Mouse (Mus musculus) intestine, embryonic 16.5 days (tissue): Measurements from ENCODE around the gene Spaca9. TPM values are rescaled to one million over a fixed set of nuclear protein-coding genes. Genes with fewer than 3 reads are reported as not detected.

Experiments
- microRNA-seq: library from miRNA; unstranded; fragments of <30 nt; microRNA quantifications from one replicate; pipeline ENCODE4, GENCODE M21; 2016
- polyA plus RNA-seq: library from polyadenylated mRNA; unstranded; fragments of >200 nt; fragmentation: Nextera tagmentation; extraction: Ambion mirVana; gene quantifications from 2 replicates; pipeline ENCODE4 v1.2.1, GENCODE M21; 2015

Gene Spaca9
- polyA plus RNA-seq, 1 experiment from 2014 or later, result 1.1 TPM

Small RNA genes within 50 kb of the gene (microRNA-seq; reads per million reads assigned to microRNA genes)
- not detected for gene Mir3088

Other genes with a start within 250 kb of the Spaca9 start
- gene 1700007K13Rik, start 233.4 kb downstream of the Spaca9 start, polyA plus RNA-seq, result 0.23 TPM in 1 of 2 replicates, not detected in the other
- 61.1 and 66.9 TPM in 2 replicates for gene Mrps2, start 231.7 kb downstream of the Spaca9 start, polyA plus RNA-seq
- gene Gbgt1, start 202.8 kb downstream of the Spaca9 start, polyA plus RNA-seq, result 4.4 and 4.6 TPM in 2 replicates
- 7.4 and 10.3 TPM in 2 replicates for gene Gm10134, start 193.6 kb downstream of the Spaca9 start, polyA plus RNA-seq
- gene Ralgds, start 186.6 kb downstream of the Spaca9 start, polyA plus RNA-seq, result 19.1 and 21.5 TPM in 2 replicates
- 383 and 542 TPM in 2 replicates for gene Cel, start 136.3 kb downstream of the Spaca9 start, polyA plus RNA-seq
- 27.5 and 32.2 TPM in 2 replicates for gene Gtf3c5, start 116.0 kb downstream of the Spaca9 start, polyA plus RNA-seq
- 1.1 and 2.5 TPM in 2 replicates for gene Gfi1b, start 77.7 kb downstream of the Spaca9 start, polyA plus RNA-seq
- gene Tsc1, start 58.5 kb downstream of the Spaca9 start, polyA plus RNA-seq, result 12.6 and 13.8 TPM in 2 replicates
- 0.22 and 0.35 TPM in 2 replicates for gene Ak8, start 437 bp upstream of the Spaca9 start, polyA plus RNA-seq
- 7.1 and 7.4 TPM in 2 replicates for gene Gtf3c4, start 140.6 kb upstream of the Spaca9 start, polyA plus RNA-seq
- 10.5 and 11.4 TPM in 2 replicates for gene Ddx31, start 140.7 kb upstream of the Spaca9 start, polyA plus RNA-seq
- gene Barhl1, start 216.9 kb upstream of the Spaca9 start, polyA plus RNA-seq, result not detected in 2 replicates